Mouse (Mus musculus): ENCODE data around the gene Fbxl22. TPM values are rescaled to one million over a fixed set of nuclear protein-coding genes. Genes with fewer than 3 reads are reported as not detected.

The Fbxl22 gene
- polyA plus RNA-seq, 1 experiment: 0.74 TPM

- DNase-seq: no peak
- H3K27ac ChIP-seq (ENCODE audit: insufficient read depth, low read depth, low read length): no peak overlapping the region
- TF ChIP-seq CTCF (conservative IDR thresholded peaks at IDR 0.05; ENCODE audit: insufficient read depth, insufficient read length, low read depth, low read length) (no peak), POLR2A (IDR thresholded peaks at IDR 0.05; ENCODE audit: low read depth, low read length) (no peak)
- H3K36me3 ChIP-seq (ENCODE audit: control insufficient read depth, insufficient read depth, low read length): peaks cover 12% of the 10 kb centered on the region
- H3K4me3 ChIP-seq (ENCODE audit: insufficient read depth, low read depth, low read length): no peak overlapping the region
- no peaks in the 10 kb centered on the region for H3K4me1 ChIP-seq (ENCODE audit: control insufficient read depth, insufficient read depth, low read length)
- 73% methylated on average over 2 of the region's 2 CpGs for WGBS
- H3K27me3 ChIP-seq (replicated peaks; ENCODE audit: control insufficient read depth, insufficient read depth, low read length): no peaks in the 10 kb centered on the region
Measured at GRCm38 (mm10) chr9:66501248-66501647, 13.1 kb downstream of the Fbxl22 start.

GRCm38 (mm10) chr9:66493992-66494391 is 20.4 kb downstream of the Fbxl22 start:
- Histone ChIP-seq H3K4me1 (ENCODE audit: control insufficient read depth, insufficient read depth, low read length) (no peaks in the 10 kb centered on the region), H3K27ac (ENCODE audit: insufficient read depth, low read depth, low read length) (no peak overlapping the region), H3K36me3 (ENCODE audit: control insufficient read depth, insufficient read depth, low read length) (peaks cover 16% of the 10 kb centered on the region), H3K4me3 (ENCODE audit: insufficient read depth, low read depth, low read length) (no peak overlapping the region), H3K27me3 (replicated peaks; ENCODE audit: control insufficient read depth, insufficient read depth, low read length) (no peaks in the 10 kb centered on the region)
- TF ChIP-seq POLR2A (IDR thresholded peaks at IDR 0.05; ENCODE audit: low read depth, low read length): no peak
- TF ChIP-seq CTCF (conservative IDR thresholded peaks at IDR 0.05; ENCODE audit: insufficient read depth, insufficient read length, low read depth, low read length): no peak
- no peak for DNase-seq

GRCm38 (mm10) chr9:66492361-66492760 is 22.0 kb downstream of the Fbxl22 start:
- TF ChIP-seq POLR2A (IDR thresholded peaks at IDR 0.05; ENCODE audit: low read depth, low read length) (no peak), CTCF (conservative IDR thresholded peaks at IDR 0.05; ENCODE audit: insufficient read depth, insufficient read length, low read depth, low read length) (no peak)
- Histone ChIP-seq H3K4me3 (ENCODE audit: insufficient read depth, low read depth, low read length) (no peak overlapping the region), H3K4me1 (ENCODE audit: control insufficient read depth, insufficient read depth, low read length) (no peaks in the 10 kb centered on the region), H3K27me3 (replicated peaks; ENCODE audit: control insufficient read depth, insufficient read depth, low read length) (no peaks in the 10 kb centered on the region), H3K27ac (ENCODE audit: insufficient read depth, low read depth, low read length) (no peak overlapping the region), H3K36me3 (ENCODE audit: control insufficient read depth, insufficient read depth, low read length) (peaks cover 19% of the 10 kb centered on the region)
- no peak for DNase-seq
- 79% methylated on average over 1 of the region's 1 CpGs for WGBS

- peaks cover 21% of the 10 kb centered on the region for H3K36me3 ChIP-seq (ENCODE audit: control insufficient read depth, insufficient read depth, low read length)
- H3K4me1 ChIP-seq (ENCODE audit: control insufficient read depth, insufficient read depth, low read length): no peaks in the 10 kb centered on the region
- no peak overlapping the region for H3K4me3 ChIP-seq (ENCODE audit: insufficient read depth, low read depth, low read length)
- no peak overlapping the region for H3K27ac ChIP-seq (ENCODE audit: insufficient read depth, low read depth, low read length)
- no peak for DNase-seq
- H3K27me3 ChIP-seq (replicated peaks; ENCODE audit: control insufficient read depth, insufficient read depth, low read length): no peaks in the 10 kb centered on the region
- TF ChIP-seq CTCF (conservative IDR thresholded peaks at IDR 0.05; ENCODE audit: insufficient read depth, insufficient read length, low read depth, low read length): no peak
- no peak for TF ChIP-seq POLR2A (IDR thresholded peaks at IDR 0.05; ENCODE audit: low read depth, low read length)
Measured at GRCm38 (mm10) chr9:66488786-66489185, 25.6 kb downstream of the Fbxl22 start.

- H3K4me3 ChIP-seq (ENCODE audit: insufficient read depth, low read depth, low read length): no peak overlapping the region
- WGBS: 93% methylated on average over 3 of the region's 3 CpGs
- no peaks in the 10 kb centered on the region for H3K27me3 ChIP-seq (replicated peaks; ENCODE audit: control insufficient read depth, insufficient read depth, low read length)
- TF ChIP-seq CTCF (conservative IDR thresholded peaks at IDR 0.05; ENCODE audit: insufficient read depth, insufficient read length, low read depth, low read length) (no peak), POLR2A (IDR thresholded peaks at IDR 0.05; ENCODE audit: low read depth, low read length) (no peak)
- DNase-seq: no peak
- H3K27ac ChIP-seq (ENCODE audit: insufficient read depth, low read depth, low read length): no peak overlapping the region
- H3K36me3 ChIP-seq (ENCODE audit: control insufficient read depth, insufficient read depth, low read length): peaks cover 20% of the 10 kb centered on the region
- no peaks in the 10 kb centered on the region for H3K4me1 ChIP-seq (ENCODE audit: control insufficient read depth, insufficient read depth, low read length)
Measured at GRCm38 (mm10) chr9:66483429-66483828, 31.0 kb downstream of the Fbxl22 start.

- H3K36me3 ChIP-seq (ENCODE audit: control insufficient read depth, insufficient read depth, low read length): peaks cover 13% of the 10 kb centered on the region
- WGBS: 93% methylated on average over 2 of the region's 2 CpGs
- TF ChIP-seq POLR2A (IDR thresholded peaks at IDR 0.05; ENCODE audit: low read depth, low read length) (no peak), CTCF (conservative IDR thresholded peaks at IDR 0.05; ENCODE audit: insufficient read depth, insufficient read length, low read depth, low read length) (no peak)
Measured at GRCm38 (mm10) chr9:66477785-66478184, 36.6 kb downstream of the Fbxl22 start.

GRCm38 (mm10) chr9:66465087-66465486 is 49.3 kb downstream of the Fbxl22 start:
- H3K27ac ChIP-seq (ENCODE audit: insufficient read depth, low read depth, low read length): no peak overlapping the region
- DNase-seq: peak; percentile 21

More at GRCm38 (mm10) chr9:66477785-66478184, 36.6 kb downstream of the Fbxl22 start:
- DNase-seq: no peak
- no peaks in the 10 kb centered on the region for H3K27me3 ChIP-seq (replicated peaks; ENCODE audit: control insufficient read depth, insufficient read depth, low read length)
- H3K27ac ChIP-seq (ENCODE audit: insufficient read depth, low read depth, low read length): no peak overlapping the region
- H3K4me3 ChIP-seq (ENCODE audit: insufficient read depth, low read depth, low read length): no peak overlapping the region
- H3K4me1 ChIP-seq (ENCODE audit: control insufficient read depth, insufficient read depth, low read length): no peaks in the 10 kb centered on the region

More at GRCm38 (mm10) chr9:66465087-66465486, 49.3 kb downstream of the Fbxl22 start:
- WGBS: 62% methylated on average over 4 of the region's 4 CpGs
- Histone ChIP-seq H3K4me1 (ENCODE audit: control insufficient read depth, insufficient read depth, low read length) (no peaks in the 10 kb centered on the region), H3K27me3 (replicated peaks; ENCODE audit: control insufficient read depth, insufficient read depth, low read length) (no peaks in the 10 kb centered on the region), H3K36me3 (ENCODE audit: control insufficient read depth, insufficient read depth, low read length) (peaks cover 10% of the 10 kb centered on the region), H3K4me3 (ENCODE audit: insufficient read depth, low read depth, low read length) (no peak overlapping the region)
- TF ChIP-seq POLR2A (IDR thresholded peaks at IDR 0.05; ENCODE audit: low read depth, low read length): no peak
- TF ChIP-seq CTCF (conservative IDR thresholded peaks at IDR 0.05; ENCODE audit: insufficient read depth, insufficient read length, low read depth, low read length): no peak

Other genes starting within 250 kb of the Fbxl22 start
- gene Herc1, start 164.1 kb downstream of the Fbxl22 start, polyA plus RNA-seq (2012; rRNA removed): 12.0 TPM in 2 replicates
- 25.1 and 29.6 TPM in 2 replicates for gene Usp3, start 78.5 kb upstream of the Fbxl22 start, polyA plus RNA-seq (2012; rRNA removed)
- gene Car12, start 199.1 kb upstream of the Fbxl22 start, polyA plus RNA-seq (2012; rRNA removed): 295 and 328 TPM in 2 replicates